Mouse (Mus musculus): ENCODE measurements at regions not wholly inside any gene's neighbourhood (a gene's known extent, or its start where the extent isn't known, plus 50 kb on each side); places are given as distances from the start of the nearest gene placed in this dataset.

GRCm38 (mm10) chr13:83045970-83046369 is 457.9 kb upstream of the Mef2c start:
- Histone ChIP-seq H3K9me3 (no peaks in the 10 kb centered on the region), H3K36me3 (replicated peaks) (no peaks in the 10 kb centered on the region), H3K4me3 (no peak overlapping the region), H3K4me1 (no peaks in the 10 kb centered on the region), H3K27ac (no peak overlapping the region), H3K27me3 (ENCODE audit: poor library complexity, severe bottlenecking) (no peaks in the 10 kb centered on the region)
- WGBS = 82% methylated on average over 2 of the region's 2 CpGs
- no peak for DNase-seq (ENCODE audit: extremely low spot score, low spot score)

- no peaks in the 10 kb centered on the region for H3K36me3 ChIP-seq (replicated peaks)
- H3K9me3 ChIP-seq = no peaks in the 10 kb centered on the region
- DNase-seq (ENCODE audit: extremely low spot score, low spot score) = no peak
Measured at GRCm38 (mm10) chr13:83046571-83047123, 457.2 kb upstream of the Mef2c start.

GRCm38 (mm10) chr13:83055865-83056264 is 448.0 kb upstream of the Mef2c start:
- no peaks in the 10 kb centered on the region for H3K4me1 ChIP-seq
- H3K36me3 ChIP-seq (replicated peaks) = no peaks in the 10 kb centered on the region
- WGBS = 85% methylated on average over 2 of the region's 2 CpGs
- DNase-seq (ENCODE audit: extremely low spot score, low spot score) = no peak
- no peak overlapping the region for H3K27ac ChIP-seq
- H3K4me3 ChIP-seq = no peak overlapping the region
- H3K9me3 ChIP-seq = no peaks in the 10 kb centered on the region
- no peaks in the 10 kb centered on the region for H3K27me3 ChIP-seq (ENCODE audit: poor library complexity, severe bottlenecking)

More at GRCm38 (mm10) chr13:83046571-83047123, 457.2 kb upstream of the Mef2c start:
- H3K27me3 ChIP-seq (ENCODE audit: poor library complexity, severe bottlenecking) = no peaks in the 10 kb centered on the region
- no peak overlapping the region for H3K27ac ChIP-seq
- WGBS = 64% methylated on average over 4 of the region's 4 CpGs
- no peaks in the 10 kb centered on the region for H3K4me1 ChIP-seq
- no peak overlapping the region for H3K4me3 ChIP-seq

GRCm38 (mm10) chr13:83056415-83056814 is 447.4 kb upstream of the Mef2c start:
- no peak for DNase-seq (ENCODE audit: extremely low spot score, low spot score)
- Histone ChIP-seq H3K9me3 (no peaks in the 10 kb centered on the region), H3K4me1 (no peaks in the 10 kb centered on the region), H3K27me3 (ENCODE audit: poor library complexity, severe bottlenecking) (no peaks in the 10 kb centered on the region), H3K36me3 (replicated peaks) (no peaks in the 10 kb centered on the region), H3K4me3 (no peak overlapping the region), H3K27ac (no peak overlapping the region)
- WGBS = 86% methylated on average over 2 of the region's 2 CpGs

GRCm38 (mm10) chr13:83064727-83065126 is 439.1 kb upstream of the Mef2c start:
- Histone ChIP-seq H3K9me3 (no peaks in the 10 kb centered on the region), H3K36me3 (replicated peaks) (no peaks in the 10 kb centered on the region), H3K4me3 (no peak overlapping the region), H3K27ac (no peak overlapping the region), H3K27me3 (ENCODE audit: poor library complexity, severe bottlenecking) (no peaks in the 10 kb centered on the region), H3K4me1 (no peaks in the 10 kb centered on the region)
- no peak for DNase-seq (ENCODE audit: extremely low spot score, low spot score)
- WGBS = 92% methylated on average over 5 of the region's 5 CpGs

- Histone ChIP-seq H3K36me3 (replicated peaks) (no peaks in the 10 kb centered on the region), H3K4me1 (no peaks in the 10 kb centered on the region), H3K27ac (no peak overlapping the region), H3K27me3 (ENCODE audit: poor library complexity, severe bottlenecking) (no peaks in the 10 kb centered on the region), H3K4me3 (no peak overlapping the region), H3K9me3 (no peaks in the 10 kb centered on the region)
- no peak for DNase-seq (ENCODE audit: extremely low spot score, low spot score)
- WGBS = 92% methylated on average over 3 of the region's 3 CpGs
Measured at GRCm38 (mm10) chr13:83065201-83065600, 438.6 kb upstream of the Mef2c start.

- Histone ChIP-seq H3K9me3 (no peaks in the 10 kb centered on the region), H3K27me3 (ENCODE audit: poor library complexity, severe bottlenecking) (no peaks in the 10 kb centered on the region), H3K4me1 (no peaks in the 10 kb centered on the region), H3K27ac (no peak overlapping the region), H3K36me3 (replicated peaks) (no peaks in the 10 kb centered on the region), H3K4me3 (no peak overlapping the region)
- DNase-seq (ENCODE audit: extremely low spot score, low spot score) = no peak
- 80% methylated on average over 8 of the region's 8 CpGs for WGBS
Measured at GRCm38 (mm10) chr13:83066115-83066753, 437.6 kb upstream of the Mef2c start.

GRCm38 (mm10) chr13:83067496-83067895 is 436.3 kb upstream of the Mef2c start:
- DNase-seq (ENCODE audit: extremely low spot score, low spot score) = no peak
- 81% methylated on average over 2 of the region's 2 CpGs for WGBS
- no peaks in the 10 kb centered on the region for H3K36me3 ChIP-seq (replicated peaks)
- H3K27me3 ChIP-seq (ENCODE audit: poor library complexity, severe bottlenecking) = no peaks in the 10 kb centered on the region
- no peak overlapping the region for H3K4me3 ChIP-seq
- no peaks in the 10 kb centered on the region for H3K9me3 ChIP-seq
- H3K4me1 ChIP-seq = no peaks in the 10 kb centered on the region
- H3K27ac ChIP-seq = no peak overlapping the region

GRCm38 (mm10) chr13:83068588-83068987 is 435.2 kb upstream of the Mef2c start:
- WGBS = 92% methylated on average over 1 of the region's 1 CpGs
- Histone ChIP-seq H3K4me1 (no peaks in the 10 kb centered on the region), H3K9me3 (no peaks in the 10 kb centered on the region), H3K27me3 (ENCODE audit: poor library complexity, severe bottlenecking) (no peaks in the 10 kb centered on the region), H3K4me3 (no peak overlapping the region), H3K36me3 (replicated peaks) (no peaks in the 10 kb centered on the region), H3K27ac (no peak overlapping the region)
- DNase-seq (ENCODE audit: extremely low spot score, low spot score) = no peak

GRCm38 (mm10) chr13:83069293-83069692 is 434.5 kb upstream of the Mef2c start:
- no peak overlapping the region for H3K4me3 ChIP-seq
- no peaks in the 10 kb centered on the region for H3K36me3 ChIP-seq (replicated peaks)
- no peak overlapping the region for H3K27ac ChIP-seq
- no peak for DNase-seq (ENCODE audit: extremely low spot score, low spot score)
- H3K4me1 ChIP-seq = no peaks in the 10 kb centered on the region
- H3K27me3 ChIP-seq (ENCODE audit: poor library complexity, severe bottlenecking) = no peaks in the 10 kb centered on the region
- no peaks in the 10 kb centered on the region for H3K9me3 ChIP-seq

GRCm38 (mm10) chr13:83072073-83072472 is 431.8 kb upstream of the Mef2c start:
- WGBS = 82% methylated on average over 3 of the region's 3 CpGs
- DNase-seq (ENCODE audit: extremely low spot score, low spot score) = no peak
- no peaks in the 10 kb centered on the region for H3K36me3 ChIP-seq (replicated peaks)
- no peak overlapping the region for H3K4me3 ChIP-seq
- no peaks in the 10 kb centered on the region for H3K27me3 ChIP-seq (ENCODE audit: poor library complexity, severe bottlenecking)
- H3K9me3 ChIP-seq = no peaks in the 10 kb centered on the region
- H3K27ac ChIP-seq = no peak overlapping the region
- no peaks in the 10 kb centered on the region for H3K4me1 ChIP-seq

GRCm38 (mm10) chr13:83074219-83074965 is 429.4 kb upstream of the Mef2c start:
- Histone ChIP-seq H3K36me3 (replicated peaks) (no peaks in the 10 kb centered on the region), H3K9me3 (no peaks in the 10 kb centered on the region), H3K4me3 (no peak overlapping the region), H3K27ac (no peak overlapping the region), H3K4me1 (no peaks in the 10 kb centered on the region), H3K27me3 (ENCODE audit: poor library complexity, severe bottlenecking) (no peaks in the 10 kb centered on the region)
- no peak for DNase-seq (ENCODE audit: extremely low spot score, low spot score)
- WGBS = 93% methylated on average over 6 of the region's 6 CpGs

GRCm38 (mm10) chr13:83075320-83075877 is 428.4 kb upstream of the Mef2c start:
- Histone ChIP-seq H3K27ac (no peak overlapping the region), H3K4me3 (no peak overlapping the region), H3K9me3 (no peaks in the 10 kb centered on the region), H3K4me1 (no peaks in the 10 kb centered on the region), H3K36me3 (replicated peaks) (no peaks in the 10 kb centered on the region), H3K27me3 (ENCODE audit: poor library complexity, severe bottlenecking) (no peaks in the 10 kb centered on the region)
- 76% methylated on average over 7 of the region's 7 CpGs for WGBS
- no peak for DNase-seq (ENCODE audit: extremely low spot score, low spot score)

All from forebrain, embryonic 10.5 days (tissue).